Mouse (Mus musculus) liver, embryonic 11.5 days (tissue): ENCODE measurements around the gene 2310039H08Rik. TPM values are rescaled to one million over a fixed set of nuclear protein-coding genes. Genes with fewer than 3 reads are reported as not detected.

ENCODE experiments used
- ATAC-seq: fragments of 200-750 bp; cut with Nextera tagmentation; replicated peaks from 2 replicates; pipeline ENCODE4 v1.8.0; 2017; ENCODE audit warnings: moderate number of reproducible peaks, mild to moderate bottlenecking, moderate TSS enrichment, moderate library complexity; ENCODE audit not compliant: low FRiP score
- DNase-seq: peaks from one replicate; pipeline ENCODE4 v3.0.0-alpha.2; 2017; ENCODE audit warnings: low spot score
- H3K27ac ChIP-seq: fragments of 300-500 bp; sonication (generic); 2 replicates; pipeline ENCODE4 v1.5.1; 2014; ENCODE audit warnings: mild to moderate bottlenecking, low read depth, low read length, control low read depth
- H3K27me3 ChIP-seq: fragments of 300-500 bp; sonication (generic); replicated peaks from 2 replicates; pipeline ENCODE4 v1.6.1; 2014; ENCODE audit warnings: low read length, mixed read lengths; ENCODE audit not compliant: control insufficient read depth, insufficient read depth
- H3K36me3 ChIP-seq: fragments of 300-500 bp; sonication (generic); 2 replicates; pipeline ENCODE4 v1.6.1; 2014; ENCODE audit warnings: mild to moderate bottlenecking, low read length, moderate library complexity, mixed read lengths; ENCODE audit not compliant: control insufficient read depth, insufficient read depth
- H3K4me1 ChIP-seq: fragments of 300-500 bp; sonication (generic); replicated peaks from 2 replicates; pipeline ENCODE4 v1.6.1; 2014; ENCODE audit warnings: low read length, mixed read lengths; ENCODE audit not compliant: control insufficient read depth, insufficient read depth
- H3K4me2 ChIP-seq: fragments of 300-500 bp; sonication (generic); 2 replicates; pipeline ENCODE4 v1.6.1; 2014; ENCODE audit warnings: mild to moderate bottlenecking, control low read depth, moderate library complexity
- H3K4me3 ChIP-seq: fragments of 300-500 bp; sonication (generic); 2 replicates; pipeline ENCODE4 v1.5.1; 2014; ENCODE audit warnings: low read depth, low read length, control low read depth
- H3K9ac ChIP-seq: fragments of 300-500 bp; sonication (generic); 2 replicates; pipeline ENCODE4 v1.6.1; 2014; ENCODE audit warnings: low read depth, low read length, control low read depth
- H3K9me3 ChIP-seq: fragments of 300-500 bp; sonication (generic); 2 replicates; pipeline ENCODE4 v1.6.1; 2016; ENCODE audit warnings: low read length, inconsistent platforms, mixed read lengths; ENCODE audit not compliant: control insufficient read depth
- WGBS: fragments of 180-500 bp; shearing (Covaris S2); extraction: QIAGEN DNeasy Blood & Tissue Kit; methylation state at CpG from one replicate; pipeline ENCODE4 v1.1.7; 2014; 5-methylcytosine and 5-hydroxymethylcytosine counted together
- polyA plus RNA-seq: library from polyadenylated mRNA; unstranded; fragments of >200 nt; fragmentation: Nextera tagmentation; extraction: Ambion mirVana; gene quantifications from 2 replicates; pipeline ENCODE4 v1.2.1, GENCODE M21; 2014

The 2310039H08Rik gene
- polyA plus RNA-seq, 1 experiment from 2014 or later: 82.5 TPM

- ATAC-seq (no peak), DNase-seq (no peak)
- H3K9me3 ChIP-seq: no peaks in the 10 kb centered on the region
- 74% methylated on average over 6 of the region's 6 CpGs for WGBS
- peaks cover 20% of the 10 kb centered on the region; the same call in 1 of the 2 replicates for H3K36me3 ChIP-seq
- peaks cover 8% of the 10 kb centered on the region; the same call in 1 of the 2 replicates for H3K4me1 ChIP-seq
- no peaks in the 10 kb centered on the region for H3K27me3 ChIP-seq
- no peak overlapping the region for H3K4me2 ChIP-seq
- H3K9ac ChIP-seq: no peak overlapping the region
- no peak overlapping the region for H3K27ac ChIP-seq
- no peak overlapping the region for H3K4me3 ChIP-seq
Observed at GRCm38 (mm10) chr17:46801761-46802160, 29.3 kb downstream of the 2310039H08Rik start.

- Histone ChIP-seq H3K36me3 (peaks cover 25% of the 10 kb centered on the region), H3K4me2 (no peak overlapping the region), H3K9me3 (no peaks in the 10 kb centered on the region), H3K27me3 (no peaks in the 10 kb centered on the region), H3K4me1 (no peaks in the 10 kb centered on the region), H3K9ac (no peak overlapping the region), H3K4me3 (no peak overlapping the region), H3K27ac (no peak overlapping the region)
- no peak for ATAC-seq
- DNase-seq: no peak
- WGBS: 90% methylated on average over 10 of the region's 10 CpGs
Observed at GRCm38 (mm10) chr17:46808376-46808775, 35.9 kb downstream of the 2310039H08Rik start.

- no peaks in the 10 kb centered on the region for H3K4me1 ChIP-seq
- H3K36me3 ChIP-seq: peaks cover 25% of the 10 kb centered on the region
- H3K27ac ChIP-seq: no peak overlapping the region
- 84% methylated on average over 6 of the region's 6 CpGs for WGBS
- H3K27me3 ChIP-seq: no peaks in the 10 kb centered on the region
- H3K9me3 ChIP-seq: no peaks in the 10 kb centered on the region
- no peak overlapping the region for H3K9ac ChIP-seq
- DNase-seq (no peak), ATAC-seq (no peak)
- no peak overlapping the region for H3K4me3 ChIP-seq
- no peak overlapping the region for H3K4me2 ChIP-seq
Observed at GRCm38 (mm10) chr17:46809131-46809830, 36.8 kb downstream of the 2310039H08Rik start.

GRCm38 (mm10) chr17:46810672-46811071, 38.2 kb downstream of the 2310039H08Rik start:
- H3K9me3 ChIP-seq: no peaks in the 10 kb centered on the region
- no peak overlapping the region for H3K27ac ChIP-seq
- H3K36me3 ChIP-seq: peaks cover 25% of the 10 kb centered on the region
- H3K4me3 ChIP-seq: no peak overlapping the region
- peaks cover 2% of the 10 kb centered on the region; the same call in 1 of the 2 replicates for H3K4me1 ChIP-seq
- WGBS: 94% methylated on average over 3 of the region's 3 CpGs
- DNase-seq (no peak), ATAC-seq (no peak)
- no peak overlapping the region for H3K4me2 ChIP-seq
- no peaks in the 10 kb centered on the region for H3K27me3 ChIP-seq
- H3K9ac ChIP-seq: no peak overlapping the region

- no peak for ATAC-seq
- Histone ChIP-seq H3K27ac (no peak overlapping the region), H3K36me3 (peaks cover 17% of the 10 kb centered on the region; the same call in 1 of the 2 replicates), H3K4me3 (no peak overlapping the region), H3K9me3 (no peaks in the 10 kb centered on the region), H3K9ac (no peak overlapping the region), H3K4me2 (no peak overlapping the region), H3K27me3 (no peaks in the 10 kb centered on the region), H3K4me1 (peaks cover 12% of the 10 kb centered on the region)
- WGBS: 91% methylated on average over 1 of the region's 1 CpGs
- no peak for DNase-seq
Observed at GRCm38 (mm10) chr17:46812442-46812841, 40.0 kb downstream of the 2310039H08Rik start.

GRCm38 (mm10) chr17:46813637-46814036, 41.2 kb downstream of the 2310039H08Rik start:
- no peaks in the 10 kb centered on the region for H3K9me3 ChIP-seq
- H3K9ac ChIP-seq: no peak overlapping the region
- peaks cover 12% of the 10 kb centered on the region; the same call in 1 of the 2 replicates for H3K36me3 ChIP-seq
- WGBS: 77% methylated on average over 8 of the region's 8 CpGs
- no peak overlapping the region for H3K4me2 ChIP-seq
- no peak overlapping the region for H3K27ac ChIP-seq
- ATAC-seq (no peak), DNase-seq (no peak)
- H3K27me3 ChIP-seq: no peaks in the 10 kb centered on the region
- peaks cover 19% of the 10 kb centered on the region for H3K4me1 ChIP-seq
- H3K4me3 ChIP-seq: no peak overlapping the region

- no peak overlapping the region for H3K4me2 ChIP-seq
- ATAC-seq (no peak), DNase-seq (no peak)
- no peak overlapping the region for H3K4me3 ChIP-seq
- no peak overlapping the region for H3K9ac ChIP-seq
- peaks cover 7% of the 10 kb centered on the region; the same call in 1 of the 2 replicates for H3K36me3 ChIP-seq
- H3K9me3 ChIP-seq: no peaks in the 10 kb centered on the region
- no peaks in the 10 kb centered on the region for H3K27me3 ChIP-seq
- H3K4me1 ChIP-seq: peaks cover 27% of the 10 kb centered on the region
- H3K27ac ChIP-seq: no peak overlapping the region
- WGBS: 92% methylated on average over 6 of the region's 6 CpGs
Observed at GRCm38 (mm10) chr17:46814497-46814896, 42.1 kb downstream of the 2310039H08Rik start.

GRCm38 (mm10) chr17:46816306-46816705, 43.9 kb downstream of the 2310039H08Rik start:
- no peaks in the 10 kb centered on the region for H3K9me3 ChIP-seq
- H3K4me1 ChIP-seq: peaks cover 32% of the 10 kb centered on the region
- no peak overlapping the region; the same call in 1 of the 2 replicates for H3K27ac ChIP-seq
- 81% methylated on average over 13 of the region's 13 CpGs for WGBS
- DNase-seq (no peak), ATAC-seq (no peak)
- no peak overlapping the region for H3K4me3 ChIP-seq
- H3K27me3 ChIP-seq: no peaks in the 10 kb centered on the region
- no peak overlapping the region for H3K4me2 ChIP-seq
- no peak overlapping the region for H3K9ac ChIP-seq
- H3K36me3 ChIP-seq: peaks cover 10% of the 10 kb centered on the region

- ATAC-seq: peak; percentile 95
- Histone ChIP-seq H3K27ac (peak overlapping the region; percentile 81), H3K4me1 (peaks cover 32% of the 10 kb centered on the region), H3K36me3 (peaks cover 14% of the 10 kb centered on the region), H3K9ac (peak overlapping the region; percentile 46), H3K9me3 (no peaks in the 10 kb centered on the region), H3K27me3 (no peaks in the 10 kb centered on the region), H3K4me2 (peak overlapping the region; percentile 56), H3K4me3 (peak overlapping the region; percentile 10; the same call in 1 of the 2 replicates)
- WGBS: 62% methylated on average over 12 of the region's 12 CpGs
- DNase-seq: peak; percentile 46
Observed at GRCm38 (mm10) chr17:46817734-46818158, 45.3 kb downstream of the 2310039H08Rik start.
